Mouse (Mus musculus): Measurements from ENCODE around the gene Mbtps1. TPM values are rescaled to one million over a fixed set of nuclear protein-coding genes. Genes with fewer than 3 reads are reported as not detected.

The Mbtps1 gene
- polyA plus RNA-seq, 1 experiment from 2014 or later, result 131 TPM

DNA sequence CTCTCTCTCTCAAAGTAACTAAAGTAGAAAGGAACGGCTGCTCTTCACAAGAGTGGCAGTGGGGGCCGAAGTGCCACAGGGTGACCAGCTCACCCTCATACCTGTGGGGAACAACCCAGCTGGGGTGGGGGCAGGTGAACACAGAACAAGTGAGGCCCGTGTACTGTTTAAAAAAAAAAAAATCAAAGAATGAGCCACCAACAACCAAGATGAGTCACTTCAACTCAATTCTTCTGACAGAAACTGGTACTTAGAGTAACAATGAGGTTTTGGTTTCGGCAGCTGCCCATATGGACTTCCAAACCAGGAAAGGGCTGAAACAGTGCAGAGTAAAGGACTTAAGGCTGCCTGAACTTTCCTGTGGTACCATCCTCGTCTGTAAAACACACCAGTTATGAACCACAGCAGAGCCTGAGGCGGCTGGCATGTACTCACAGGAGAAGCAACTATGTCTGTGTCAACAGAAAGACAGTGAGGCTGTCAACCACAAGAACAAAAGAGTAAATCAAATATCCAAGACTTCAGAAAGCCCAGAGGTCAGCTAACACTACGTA is 9.9 kb downstream of the Mbtps1 start:
- H3K4me3 ChIP-seq (ENCODE audit: low read length), result no peak overlapping the region
- 65% methylated on average over 7 of the region's 7 CpGs for WGBS
- H3K4me2 ChIP-seq (replicated peaks; ENCODE audit: low read depth, low read length), result no peak overlapping the region
- no peaks in the 10 kb centered on the region for H3K4me1 ChIP-seq (ENCODE audit: control insufficient read depth, insufficient read depth, low read length)
- H3K9ac ChIP-seq (ENCODE audit: low read depth, low read length), result no peak overlapping the region
- ATAC-seq (ENCODE audit: low FRiP score, low TSS enrichment), result no peak
- H3K36me3 ChIP-seq (ENCODE audit: control insufficient read depth, insufficient read depth, low read length), result peaks cover 40% of the 10 kb centered on the region
- no peak overlapping the region for H3K27ac ChIP-seq (ENCODE audit: low read depth, low read length)
- no peaks in the 10 kb centered on the region for H3K9me3 ChIP-seq (ENCODE audit: control insufficient read depth, low read length)
- no peaks in the 10 kb centered on the region for H3K27me3 ChIP-seq (ENCODE audit: control insufficient read depth, insufficient read depth, low read length)

DNA sequence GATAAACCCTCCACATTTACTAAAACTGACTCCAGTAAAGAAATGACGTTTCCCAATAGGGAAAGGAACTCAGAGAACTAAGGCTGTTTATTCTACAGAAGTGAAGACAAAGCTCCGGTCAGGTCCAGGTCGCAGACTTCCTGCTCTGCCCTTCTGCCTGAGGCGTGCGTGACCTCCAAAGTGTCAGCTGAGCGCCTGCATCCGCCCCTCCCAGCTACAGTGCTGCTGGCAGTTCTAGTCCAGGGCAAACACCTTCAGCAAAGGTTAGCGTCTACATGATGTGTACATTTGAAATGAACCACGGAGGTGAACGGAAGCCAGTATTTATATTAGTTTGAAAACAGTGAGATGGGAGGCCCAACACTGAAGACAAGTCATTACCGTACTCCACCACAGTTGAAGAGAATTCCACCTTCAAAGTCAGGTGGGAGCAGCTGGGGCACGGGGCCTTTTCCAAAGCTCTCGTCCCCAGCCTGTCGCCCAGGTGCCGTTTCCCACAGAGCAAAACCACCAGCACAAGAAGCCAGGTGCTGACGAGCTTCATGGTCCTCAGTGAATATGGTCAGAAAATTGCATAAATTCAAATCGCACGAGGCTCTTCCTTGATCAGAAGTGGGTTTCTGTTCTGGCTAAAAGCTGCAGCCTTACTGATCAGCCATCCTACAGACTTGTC is 11.4 kb downstream of the Mbtps1 start:
- H3K36me3 ChIP-seq (ENCODE audit: control insufficient read depth, insufficient read depth, low read length), result peaks cover 52% of the 10 kb centered on the region
- H3K9me3 ChIP-seq (ENCODE audit: control insufficient read depth, low read length), result no peaks in the 10 kb centered on the region
- H3K27ac ChIP-seq (ENCODE audit: low read depth, low read length), result no peak overlapping the region
- H3K4me1 ChIP-seq (ENCODE audit: control insufficient read depth, insufficient read depth, low read length), result no peaks in the 10 kb centered on the region
- H3K4me2 ChIP-seq (replicated peaks; ENCODE audit: low read depth, low read length), result no peak overlapping the region
- ATAC-seq (ENCODE audit: low FRiP score, low TSS enrichment), result no peak
- WGBS, result 79% methylated on average over 18 of the region's 18 CpGs
- H3K4me3 ChIP-seq (ENCODE audit: low read length), result no peak overlapping the region
- H3K27me3 ChIP-seq (ENCODE audit: control insufficient read depth, insufficient read depth, low read length), result no peaks in the 10 kb centered on the region
- H3K9ac ChIP-seq (ENCODE audit: low read depth, low read length), result no peak overlapping the region

DNA sequence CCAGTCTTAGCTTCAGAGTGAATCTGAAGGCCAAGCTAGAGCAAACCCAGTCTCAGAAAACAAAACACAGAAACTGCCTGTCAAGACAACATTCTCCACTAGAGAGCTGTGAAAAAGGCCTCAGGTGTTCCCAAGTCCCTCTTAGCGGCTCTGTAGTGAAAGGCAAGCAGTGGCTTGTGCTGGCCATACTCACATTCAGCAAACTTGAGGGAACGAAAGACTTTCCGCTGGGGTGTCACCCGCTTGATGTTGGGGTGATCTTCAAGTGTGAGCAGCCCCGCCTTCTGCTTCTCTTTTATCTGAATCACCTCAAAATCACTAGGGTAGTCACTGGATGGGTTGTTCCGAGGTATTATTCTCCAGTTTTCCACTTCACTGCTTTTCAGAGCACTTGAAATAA is 12.7 kb downstream of the Mbtps1 start:
- no peaks in the 10 kb centered on the region for H3K9me3 ChIP-seq (ENCODE audit: control insufficient read depth, low read length)
- H3K4me3 ChIP-seq (ENCODE audit: low read length), result no peak overlapping the region
- 0 out of 2 replicates have a peak overlapping the region, but pooled peaks have one; percentile 18 for H3K9ac ChIP-seq (ENCODE audit: low read depth, low read length)
- 86% methylated on average over 6 of the region's 6 CpGs for WGBS
- no peaks in the 10 kb centered on the region for H3K4me1 ChIP-seq (ENCODE audit: control insufficient read depth, insufficient read depth, low read length)
- H3K27ac ChIP-seq (ENCODE audit: low read depth, low read length), result no peak overlapping the region
- no peak for ATAC-seq (ENCODE audit: low FRiP score, low TSS enrichment)
- peaks cover 65% of the 10 kb centered on the region for H3K36me3 ChIP-seq (ENCODE audit: control insufficient read depth, insufficient read depth, low read length)
- no peak overlapping the region for H3K4me2 ChIP-seq (replicated peaks; ENCODE audit: low read depth, low read length)
- no peaks in the 10 kb centered on the region for H3K27me3 ChIP-seq (ENCODE audit: control insufficient read depth, insufficient read depth, low read length)

DNA sequence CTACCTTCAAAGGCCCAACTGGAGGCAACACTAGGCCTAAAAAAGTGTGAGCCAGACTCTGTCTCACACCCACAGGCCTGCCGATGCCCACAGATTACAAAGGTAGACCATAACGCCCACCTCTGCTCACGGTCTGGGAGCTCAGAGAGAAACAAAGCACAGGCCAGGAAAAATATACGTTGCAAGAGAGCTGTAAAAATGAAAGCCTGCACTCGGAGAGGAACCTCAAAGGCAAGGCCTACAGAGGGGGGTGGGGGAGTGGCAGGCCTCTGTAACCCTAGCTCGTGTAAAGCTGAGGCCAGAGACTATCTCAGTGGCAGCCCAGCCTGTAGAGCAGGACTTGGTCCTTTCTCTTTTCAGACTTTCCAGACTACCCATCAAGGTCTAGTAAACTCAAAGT is 13.4 kb downstream of the Mbtps1 start:
- 0 out of 2 replicates have a peak, but pooled peaks have one; percentile 49 for ATAC-seq (ENCODE audit: low FRiP score, low TSS enrichment)
- no peaks in the 10 kb centered on the region for H3K9me3 ChIP-seq (ENCODE audit: control insufficient read depth, low read length)

DNA sequence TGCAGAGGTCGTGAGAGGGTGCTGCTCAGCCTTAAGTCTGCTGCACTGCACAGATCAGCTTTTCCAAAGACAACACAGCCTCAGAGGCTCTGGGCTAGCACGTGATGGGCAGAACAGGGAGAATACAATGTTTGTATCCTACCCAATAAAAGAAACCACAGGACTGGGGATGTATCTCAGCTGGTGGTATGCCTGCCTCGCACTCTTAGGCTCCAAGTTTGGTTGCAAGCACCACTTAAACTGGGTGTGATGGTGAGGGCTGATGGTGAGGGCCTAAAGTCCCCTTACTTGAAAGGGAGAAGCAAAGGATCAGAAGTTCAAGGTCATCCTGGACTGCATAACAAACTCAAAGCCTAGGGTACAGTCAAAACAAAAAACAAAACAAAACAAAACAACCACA is 13.9 kb downstream of the Mbtps1 start:
- WGBS, result 82% methylated on average over 3 of the region's 3 CpGs
- no peaks in the 10 kb centered on the region for H3K9me3 ChIP-seq (ENCODE audit: control insufficient read depth, low read length)
- H3K4me2 ChIP-seq (replicated peaks; ENCODE audit: low read depth, low read length), result no peak overlapping the region
- no peak overlapping the region for H3K9ac ChIP-seq (ENCODE audit: low read depth, low read length)
- no peaks in the 10 kb centered on the region for H3K27me3 ChIP-seq (ENCODE audit: control insufficient read depth, insufficient read depth, low read length)
- H3K4me1 ChIP-seq (ENCODE audit: control insufficient read depth, insufficient read depth, low read length), result no peaks in the 10 kb centered on the region
- H3K27ac ChIP-seq (ENCODE audit: low read depth, low read length), result no peak overlapping the region
- no peak overlapping the region for H3K4me3 ChIP-seq (ENCODE audit: low read length)
- peaks cover 77% of the 10 kb centered on the region for H3K36me3 ChIP-seq (ENCODE audit: control insufficient read depth, insufficient read depth, low read length)
- ATAC-seq (ENCODE audit: low FRiP score, low TSS enrichment), result no peak

More for the DNA sequence above, 13.4 kb downstream of the Mbtps1 start:
- H3K9ac ChIP-seq (ENCODE audit: low read depth, low read length), result no peak overlapping the region
- no peak overlapping the region for H3K4me3 ChIP-seq (ENCODE audit: low read length)
- no peaks in the 10 kb centered on the region for H3K4me1 ChIP-seq (ENCODE audit: control insufficient read depth, insufficient read depth, low read length)
- no peak overlapping the region for H3K4me2 ChIP-seq (replicated peaks; ENCODE audit: low read depth, low read length)
- 40% methylated on average over 6 of the region's 6 CpGs for WGBS
- peaks cover 71% of the 10 kb centered on the region for H3K36me3 ChIP-seq (ENCODE audit: control insufficient read depth, insufficient read depth, low read length)
- H3K27me3 ChIP-seq (ENCODE audit: control insufficient read depth, insufficient read depth, low read length), result no peaks in the 10 kb centered on the region
- no peak overlapping the region for H3K27ac ChIP-seq (ENCODE audit: low read depth, low read length)

DNA sequence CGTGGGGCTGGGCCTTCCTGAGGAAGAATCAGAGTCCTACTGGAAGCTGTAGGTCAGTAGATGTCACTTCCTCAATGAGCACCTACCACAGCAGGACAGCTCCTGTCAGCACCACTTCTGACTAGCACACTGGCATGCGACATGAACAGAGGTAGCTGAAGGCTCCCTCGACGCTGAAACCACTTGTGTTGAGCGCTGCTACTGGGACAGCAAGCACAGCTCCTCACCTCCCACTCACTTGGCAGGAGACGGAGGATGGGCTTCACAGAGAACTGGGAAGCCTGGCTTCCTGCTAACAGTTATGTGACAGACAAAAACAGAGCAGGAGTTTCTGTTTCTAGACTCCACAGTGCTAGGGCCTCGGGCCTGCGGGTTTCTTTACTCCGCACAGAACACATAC is 26.6 kb downstream of the Mbtps1 start:
- H3K9me3 ChIP-seq (ENCODE audit: control insufficient read depth, low read length), result no peaks in the 10 kb centered on the region
- H3K27ac ChIP-seq (ENCODE audit: low read depth, low read length), result no peak overlapping the region
- H3K4me3 ChIP-seq (ENCODE audit: low read length), result no peak overlapping the region
- peaks cover 95% of the 10 kb centered on the region for H3K36me3 ChIP-seq (ENCODE audit: control insufficient read depth, insufficient read depth, low read length)
- no peak overlapping the region for H3K4me2 ChIP-seq (replicated peaks; ENCODE audit: low read depth, low read length)
- H3K27me3 ChIP-seq (ENCODE audit: control insufficient read depth, insufficient read depth, low read length), result no peaks in the 10 kb centered on the region
- no peak overlapping the region for H3K9ac ChIP-seq (ENCODE audit: low read depth, low read length)
- 85% methylated on average over 9 of the region's 9 CpGs for WGBS
- no peaks in the 10 kb centered on the region for H3K4me1 ChIP-seq (ENCODE audit: control insufficient read depth, insufficient read depth, low read length)
- ATAC-seq (ENCODE audit: low FRiP score, low TSS enrichment), result no peak

DNA sequence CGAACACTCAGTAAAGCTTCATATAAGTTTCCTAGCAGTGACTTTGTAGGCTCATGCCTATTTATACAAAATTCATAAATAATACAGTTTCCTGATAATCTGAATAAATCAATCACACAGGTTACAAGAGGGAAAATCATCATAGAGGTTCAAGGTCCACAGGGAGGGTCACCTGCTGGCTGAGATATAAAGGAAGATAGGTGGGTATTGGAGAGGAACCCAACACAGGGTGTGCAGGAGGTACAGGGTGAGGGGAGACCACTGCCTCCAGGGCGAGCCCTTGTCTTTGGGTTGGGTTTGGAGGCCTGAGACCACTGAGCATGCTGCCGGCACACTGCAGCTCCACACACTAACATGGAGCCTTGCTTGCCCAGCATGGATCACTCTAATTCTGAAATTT is 27.1 kb downstream of the Mbtps1 start:
- 95% methylated on average over 3 of the region's 3 CpGs for WGBS
- no peaks in the 10 kb centered on the region for H3K9me3 ChIP-seq (ENCODE audit: control insufficient read depth, low read length)
- no peak for ATAC-seq (ENCODE audit: low FRiP score, low TSS enrichment)
- H3K36me3 ChIP-seq (ENCODE audit: control insufficient read depth, insufficient read depth, low read length), result peaks cover 90% of the 10 kb centered on the region
- no peak overlapping the region for H3K4me2 ChIP-seq (replicated peaks; ENCODE audit: low read depth, low read length)
- H3K4me1 ChIP-seq (ENCODE audit: control insufficient read depth, insufficient read depth, low read length), result no peaks in the 10 kb centered on the region
- H3K27ac ChIP-seq (ENCODE audit: low read depth, low read length), result no peak overlapping the region
- no peak overlapping the region for H3K4me3 ChIP-seq (ENCODE audit: low read length)
- no peaks in the 10 kb centered on the region for H3K27me3 ChIP-seq (ENCODE audit: control insufficient read depth, insufficient read depth, low read length)
- H3K9ac ChIP-seq (ENCODE audit: low read depth, low read length), result no peak overlapping the region

DNA sequence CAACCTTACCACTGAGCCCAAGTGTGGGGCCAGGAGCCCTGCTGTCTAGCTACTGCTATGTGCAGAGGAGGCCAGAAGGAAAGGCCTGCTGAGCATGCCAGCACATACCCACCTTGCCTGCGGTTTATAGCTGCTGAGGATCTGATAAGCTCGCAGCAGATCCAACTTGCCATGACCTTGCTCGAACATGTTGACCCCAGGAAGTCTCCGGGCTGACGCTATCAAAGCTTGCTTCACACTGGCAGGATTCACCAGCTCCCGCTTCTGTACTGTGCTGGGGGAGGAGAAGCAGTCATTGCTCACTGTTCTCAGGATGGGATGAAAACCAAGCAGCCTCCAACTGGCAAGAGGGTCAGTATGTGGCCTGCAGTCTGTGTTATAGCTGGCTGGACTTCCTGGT is 27.6 kb downstream of the Mbtps1 start:
- H3K36me3 ChIP-seq (ENCODE audit: control insufficient read depth, insufficient read depth, low read length), result peaks cover 86% of the 10 kb centered on the region
- H3K4me1 ChIP-seq (ENCODE audit: control insufficient read depth, insufficient read depth, low read length), result no peaks in the 10 kb centered on the region
- WGBS, result 85% methylated on average over 6 of the region's 6 CpGs
- no peak overlapping the region for H3K9ac ChIP-seq (ENCODE audit: low read depth, low read length)
- no peak overlapping the region for H3K4me3 ChIP-seq (ENCODE audit: low read length)
- ATAC-seq (ENCODE audit: low FRiP score, low TSS enrichment), result no peak
- no peaks in the 10 kb centered on the region for H3K9me3 ChIP-seq (ENCODE audit: control insufficient read depth, low read length)
- H3K4me2 ChIP-seq (replicated peaks; ENCODE audit: low read depth, low read length), result no peak overlapping the region
- no peaks in the 10 kb centered on the region for H3K27me3 ChIP-seq (ENCODE audit: control insufficient read depth, insufficient read depth, low read length)
- no peak overlapping the region for H3K27ac ChIP-seq (ENCODE audit: low read depth, low read length)

DNA sequence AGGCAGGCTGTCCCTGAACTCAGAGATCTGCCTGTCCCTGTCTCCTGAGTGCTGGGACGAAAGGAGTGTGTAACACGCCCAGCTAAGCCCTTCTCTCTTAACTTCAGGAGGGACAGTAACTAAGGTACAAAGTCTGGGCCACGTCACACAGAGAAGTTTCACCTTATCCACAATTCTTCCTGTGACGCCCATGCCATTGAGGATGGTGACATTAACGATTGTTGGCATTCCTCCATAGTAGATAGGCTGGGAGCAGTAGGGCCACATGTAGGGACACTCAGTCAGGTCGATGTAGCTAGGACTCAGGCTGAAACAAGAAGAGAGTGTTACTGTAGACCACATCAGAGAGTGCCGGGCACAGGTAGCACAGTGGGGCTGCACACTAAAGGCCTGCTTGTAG is 29.8 kb downstream of the Mbtps1 start:
- Histone ChIP-seq H3K27me3 (ENCODE audit: control insufficient read depth, insufficient read depth, low read length) (no peaks in the 10 kb centered on the region), H3K4me2 (replicated peaks; ENCODE audit: low read depth, low read length) (no peak overlapping the region), H3K4me3 (ENCODE audit: low read length) (no peak overlapping the region), H3K9ac (ENCODE audit: low read depth, low read length) (no peak overlapping the region), H3K9me3 (ENCODE audit: control insufficient read depth, low read length) (no peaks in the 10 kb centered on the region), H3K27ac (ENCODE audit: low read depth, low read length) (no peak overlapping the region), H3K4me1 (ENCODE audit: control insufficient read depth, insufficient read depth, low read length) (no peaks in the 10 kb centered on the region), H3K36me3 (ENCODE audit: control insufficient read depth, insufficient read depth, low read length) (peaks cover 86% of the 10 kb centered on the region)
- WGBS, result 93% methylated on average over 7 of the region's 7 CpGs
- ATAC-seq (ENCODE audit: low FRiP score, low TSS enrichment), result no peak
